Mouse (Mus musculus) cerebral cortex, adult 2 months (tissue): ENCODE results near the gene Rpn2.

ENCODE experiments used
- WGBS: fragments of 180-500 bp; shearing (Covaris S2); methylation state at CpG from one replicate; pipeline ENCODE4 v1.1.7; 2018; 5-methylcytosine and 5-hydroxymethylcytosine counted together

The Rpn2 gene

DNA sequence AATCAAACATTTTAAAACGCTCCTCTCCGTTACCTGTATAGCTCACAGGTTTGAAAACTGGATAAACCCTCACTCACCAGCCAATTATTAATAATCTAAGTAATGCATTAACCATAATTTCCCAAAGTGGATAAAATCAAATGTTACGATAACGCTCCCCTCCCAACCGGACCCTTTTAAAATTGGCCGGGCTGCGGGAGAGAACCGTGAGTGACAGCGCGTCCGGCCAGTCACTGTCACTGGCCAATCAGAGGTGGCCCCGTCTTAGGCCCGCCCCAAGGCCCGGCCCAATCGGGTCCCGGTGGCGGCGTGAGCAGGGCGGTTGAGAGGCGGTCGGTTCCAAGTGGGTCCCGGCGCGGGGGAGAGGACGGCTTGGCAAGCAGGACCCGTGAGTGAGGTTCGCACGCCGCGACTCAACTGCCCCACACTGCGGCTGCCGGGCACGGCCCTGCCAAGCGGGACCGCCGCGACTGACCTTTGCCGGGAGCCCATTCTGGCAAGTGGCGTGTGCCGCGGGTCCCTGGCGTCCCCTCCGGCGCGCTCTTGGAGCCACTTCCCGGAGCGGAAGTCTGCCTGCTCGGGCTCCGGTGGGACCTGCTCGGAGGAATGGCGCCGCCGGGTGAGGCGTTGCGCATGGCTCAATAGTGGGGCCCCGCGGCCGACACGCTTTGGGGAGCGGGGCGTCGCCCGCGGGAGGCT, at the start of gene Rpn2:
Gene Rpn2, plus strand, starts transcription at position 301 of the 699 bp plus-strand sequence.
- under 1% methylated on average over 62 of the region's 64 CpGs for WGBS

GRCm38 (mm10) chr2:157235946-157236345, 42.9 kb upstream of the Rpn2 start:
- 80% methylated on average over 8 of the region's 8 CpGs for WGBS

DNA sequence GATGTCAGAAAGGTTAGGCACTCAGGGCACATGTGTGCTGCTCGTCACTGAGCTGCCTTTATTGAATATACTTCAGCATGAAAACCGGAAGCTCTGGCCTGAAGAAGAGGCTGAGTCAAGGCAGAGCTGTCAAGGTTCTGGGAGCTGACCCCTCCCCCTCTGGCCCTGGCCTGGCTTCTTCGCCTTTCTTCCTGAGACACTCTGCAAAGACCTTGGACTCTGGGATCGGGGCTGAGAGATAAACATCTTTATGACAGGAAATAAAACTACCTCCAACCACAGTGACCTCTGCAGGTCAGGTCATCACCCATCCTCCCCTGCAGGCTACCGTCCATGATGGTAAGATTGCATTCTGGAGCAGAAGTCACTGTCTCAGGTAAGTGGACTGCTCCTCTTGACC, 33.8 kb upstream of the Rpn2 start:
- WGBS, result 68% methylated on average over 5 of the region's 5 CpGs

DNA sequence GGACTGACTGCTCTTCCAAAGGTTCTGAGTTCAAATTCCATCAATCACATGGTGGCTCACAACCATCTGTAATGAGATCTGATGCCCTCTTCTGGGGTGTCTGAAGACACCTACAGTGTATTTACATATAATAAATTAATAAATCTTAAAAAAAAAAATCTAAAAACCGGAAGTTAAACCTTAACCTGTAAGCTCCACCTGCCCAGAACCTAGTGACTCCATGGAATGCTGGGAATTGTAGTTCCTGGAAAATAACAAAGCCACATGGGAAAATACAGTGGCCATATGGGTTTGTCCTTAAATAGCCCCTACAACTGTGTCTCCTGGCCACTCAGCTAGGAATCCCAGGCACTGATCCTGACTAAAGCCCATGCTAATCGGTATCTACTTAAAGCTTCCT, 33.2 kb upstream of the Rpn2 start:
- WGBS, result 78% methylated on average over 2 of the region's 2 CpGs

DNA sequence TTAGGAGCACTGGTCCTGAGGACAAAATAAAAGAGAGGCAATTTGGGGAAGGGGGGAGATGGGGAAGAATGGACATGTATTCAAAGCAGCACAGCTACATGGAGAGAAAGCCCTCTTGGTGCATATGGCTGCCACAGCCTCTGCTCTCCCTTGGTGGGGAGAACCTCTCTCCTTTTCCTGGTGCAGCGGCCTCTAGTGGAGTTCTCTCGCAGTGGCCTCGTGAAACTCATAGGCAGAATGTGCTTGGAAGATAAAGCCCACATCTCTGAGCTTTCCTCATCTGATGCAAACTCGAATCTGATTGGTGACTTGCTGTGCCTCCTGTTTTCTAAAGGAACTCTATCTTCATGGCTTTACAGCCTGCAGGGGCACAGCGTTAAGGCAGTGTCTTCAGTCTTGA, 19.1 kb upstream of the Rpn2 start:
- 3% methylated on average over 5 of the region's 5 CpGs for WGBS

DNA sequence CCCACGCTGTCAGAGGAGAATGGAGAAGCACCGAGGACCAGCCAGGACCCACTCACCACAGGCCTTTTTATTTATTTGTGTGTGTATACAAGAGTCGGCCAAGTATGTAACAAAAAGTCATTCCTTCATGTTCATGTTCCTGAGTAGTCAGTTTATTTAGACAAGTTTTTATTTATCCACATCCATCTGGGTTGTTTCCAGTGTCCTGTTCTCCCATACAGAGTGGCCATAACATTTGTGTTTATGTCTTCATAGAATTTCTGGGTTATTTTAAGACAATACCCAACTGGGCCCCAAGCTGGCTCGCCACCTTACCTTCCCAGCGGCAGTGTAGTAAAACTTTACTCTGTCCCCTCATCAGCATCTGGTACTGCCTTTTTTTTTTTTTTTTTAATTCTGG, 16.9 kb upstream of the Rpn2 start:
- 79% methylated on average over 5 of the region's 5 CpGs for WGBS

GRCm38 (mm10) chr2:157262506-157262905, 16.3 kb upstream of the Rpn2 start:
- WGBS, result 83% methylated on average over 9 of the region's 9 CpGs

DNA sequence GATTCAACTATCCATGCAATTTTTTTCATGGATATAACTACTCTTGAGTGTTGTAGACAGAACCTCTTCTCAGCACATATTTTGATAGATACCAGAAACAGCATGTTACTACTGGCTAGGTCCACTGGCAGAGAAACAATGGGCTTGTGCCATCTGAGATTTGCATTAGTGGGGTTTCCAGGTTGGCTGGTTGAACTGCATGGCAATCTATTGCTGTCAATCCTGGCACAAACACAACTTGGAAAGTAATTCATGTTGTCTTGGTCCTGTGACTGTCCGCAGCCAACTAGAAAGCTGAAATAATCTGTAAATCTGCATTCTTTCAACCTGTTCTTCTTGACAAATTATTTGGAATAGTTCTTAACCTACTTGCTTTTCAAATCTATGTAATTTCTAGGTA, 15.7 kb upstream of the Rpn2 start:
- 79% methylated on average over 1 of the region's 1 CpGs for WGBS

- WGBS, result 64% methylated on average over 6 of the region's 6 CpGs
These were observed 15.0 kb upstream of the Rpn2 start for GRCm38 (mm10) chr2:157263832-157264231.

GRCm38 (mm10) chr2:157279416-157279800, 591 bp downstream of the Rpn2 start, which contains the start of gene Mroh8:
TSS of gene Mroh8 (minus strand) at chr2:157279549.
- WGBS, result under 1% methylated on average over 32 of the region's 32 CpGs

DNA sequence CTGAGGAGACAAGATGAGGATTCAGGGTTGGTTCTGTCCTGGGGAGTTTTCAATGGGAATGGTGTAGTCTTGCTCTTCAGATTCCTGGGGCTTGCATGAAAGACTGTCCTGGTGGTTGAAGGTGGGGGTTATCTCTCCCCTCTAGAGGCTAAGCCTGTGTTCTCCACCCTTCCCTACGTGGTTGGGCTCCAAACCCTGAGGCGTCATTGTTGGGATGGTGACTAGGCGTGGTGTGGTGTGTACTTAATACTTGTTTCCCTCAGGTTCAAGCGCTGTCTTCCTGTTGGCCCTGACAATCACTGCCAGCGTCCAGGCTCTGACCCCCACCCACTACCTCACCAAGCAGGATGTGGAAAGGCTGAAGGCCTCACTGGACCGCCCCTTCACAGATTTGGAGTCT, 4.5 kb downstream of the Rpn2 start:
- WGBS, result 89% methylated on average over 6 of the region's 6 CpGs

DNA sequence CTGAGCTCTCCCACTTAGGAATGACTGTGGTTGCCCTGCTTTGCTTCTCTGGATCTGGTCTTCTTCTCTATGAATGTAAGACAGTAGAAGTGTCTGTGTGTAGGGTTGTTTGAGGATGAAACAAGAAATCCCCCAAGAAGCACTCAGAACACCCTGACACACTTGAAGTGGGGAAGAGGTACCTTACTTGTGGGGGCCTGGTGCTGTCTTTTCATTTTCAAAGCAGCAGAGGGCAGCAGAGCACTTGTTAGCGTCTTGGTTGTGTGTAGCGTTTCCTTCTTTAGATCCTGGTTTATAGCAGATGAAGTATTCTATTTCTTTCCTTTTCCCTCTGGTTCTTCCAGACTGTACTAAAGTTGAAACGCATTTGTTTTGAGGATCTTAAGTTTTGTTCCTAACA, 8.7 kb downstream of the Rpn2 start:
- 1% methylated on average over 3 of the region's 3 CpGs for WGBS

- WGBS, result 84% methylated on average over 5 of the region's 5 CpGs
These were observed 10.2 kb downstream of the Rpn2 start for GRCm38 (mm10) chr2:157288996-157289395.

DNA sequence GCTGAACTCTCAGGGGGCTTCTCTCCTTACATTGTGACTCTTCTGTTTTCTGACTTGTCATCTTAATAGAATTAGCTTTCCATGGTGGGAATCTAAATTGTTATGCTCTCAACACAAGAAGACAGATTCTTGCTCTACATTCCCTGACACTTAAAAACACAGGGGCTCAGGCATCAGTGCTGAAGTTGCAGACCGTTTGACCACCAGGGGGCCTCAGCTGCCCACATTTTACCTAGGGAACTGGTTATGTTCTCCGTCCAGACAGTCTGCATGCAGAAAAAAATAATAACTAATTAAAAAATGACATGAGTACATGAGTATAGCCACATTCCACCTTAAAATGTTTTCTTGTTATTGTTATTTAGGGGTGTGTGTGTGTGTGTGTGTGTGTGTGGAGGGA, 13.3 kb downstream of the Rpn2 start:
- 5% methylated on average over 2 of the region's 2 CpGs for WGBS

- 74% methylated on average over 7 of the region's 7 CpGs for WGBS
These were observed 17.4 kb downstream of the Rpn2 start for GRCm38 (mm10) chr2:157296105-157296689.

- WGBS, result 85% methylated on average over 6 of the region's 6 CpGs
These were observed 21.2 kb downstream of the Rpn2 start for GRCm38 (mm10) chr2:157300051-157300450.

DNA sequence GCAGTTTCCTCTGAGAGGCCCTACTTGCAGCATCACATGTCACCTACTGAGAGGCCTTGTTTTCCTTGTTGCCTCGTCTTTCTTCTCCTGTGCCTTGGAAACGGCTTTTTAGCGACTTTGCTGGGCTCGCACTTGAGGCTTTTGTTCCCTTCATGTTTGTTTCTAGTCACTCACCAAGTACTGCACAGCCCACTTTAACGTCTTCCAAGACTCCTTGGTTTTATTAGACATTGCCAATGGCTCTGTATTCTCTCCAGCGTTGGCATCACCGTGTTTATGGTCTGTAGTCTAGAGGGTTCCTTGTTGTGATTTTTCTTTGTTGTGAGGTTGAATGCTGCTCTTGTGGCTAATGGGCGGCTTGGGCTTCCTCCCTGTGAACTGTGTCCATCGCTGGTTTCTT, 24.3 kb downstream of the Rpn2 start:
- WGBS, result 61% methylated on average over 9 of the region's 9 CpGs

DNA sequence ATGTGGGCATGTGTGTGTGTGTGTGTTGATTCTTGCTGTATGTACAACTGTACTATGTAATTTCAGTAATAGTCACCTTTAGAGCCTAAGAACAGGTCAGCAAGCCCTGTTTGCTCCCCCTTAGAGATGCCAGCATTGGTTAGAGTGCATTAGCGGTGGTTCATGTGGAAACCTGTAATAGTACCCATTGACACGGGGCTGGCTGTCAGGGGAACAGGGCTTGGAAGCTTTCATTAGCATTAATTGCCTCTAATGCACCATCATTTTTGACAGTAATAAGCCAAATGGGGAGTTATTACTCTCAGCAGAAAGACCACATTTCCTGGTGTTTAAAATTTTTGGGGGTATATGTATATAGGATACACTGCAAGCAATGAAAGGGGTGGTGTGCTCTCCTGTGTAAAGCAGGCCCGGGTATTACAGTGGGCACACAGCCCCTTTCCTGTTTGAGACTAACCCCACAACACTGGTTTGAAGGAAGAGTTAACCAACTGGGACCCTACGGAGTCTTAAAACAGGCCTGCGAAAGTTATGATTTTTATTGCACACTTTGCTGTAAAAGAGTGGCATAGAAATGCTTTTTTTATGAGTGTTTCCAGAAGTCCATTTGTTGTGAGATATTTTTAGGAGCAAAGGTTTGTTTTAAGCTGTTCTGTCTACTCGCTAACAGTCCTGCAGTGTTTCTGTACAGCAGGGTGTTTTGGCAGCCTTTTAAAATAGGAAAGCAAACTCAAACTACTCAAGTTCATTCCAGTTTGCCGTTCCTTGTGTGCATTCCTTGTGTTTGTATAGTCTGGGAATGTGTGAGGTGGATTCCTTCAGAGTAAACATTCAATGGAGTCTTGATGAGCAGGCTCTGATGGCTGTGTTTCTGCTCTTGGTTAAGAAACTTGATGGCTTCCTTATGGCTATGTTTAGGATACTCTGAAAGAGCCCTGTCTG, 27.5 kb downstream of the Rpn2 start:
- 54% methylated on average over 7 of the region's 7 CpGs for WGBS

- 57% methylated on average over 4 of the region's 4 CpGs for WGBS
These were observed 29.0 kb downstream of the Rpn2 start for GRCm38 (mm10) chr2:157307715-157308265.

- 55% methylated on average over 2 of the region's 2 CpGs for WGBS
These were observed 29.6 kb downstream of the Rpn2 start for GRCm38 (mm10) chr2:157308273-157308917.

- 97% methylated on average over 8 of the region's 8 CpGs for WGBS
These were observed 30.8 kb downstream of the Rpn2 start for GRCm38 (mm10) chr2:157309611-157310010.
